Mouse (Mus musculus) hindbrain, embryonic 14.5 days (tissue): ENCODE data around the gene Prep. TPM values are rescaled to one million over a fixed set of nuclear protein-coding genes. Genes with fewer than 3 reads are reported as not detected.

Experiments used
- microRNA-seq: library from miRNA; unstranded; fragments of <30 nt; microRNA quantifications from one replicate; pipeline ENCODE4, GENCODE M21; 2016
- polyA plus RNA-seq: library from polyadenylated mRNA; unstranded; fragments of >200 nt; fragmentation: Nextera tagmentation; extraction: Ambion mirVana; gene quantifications from 2 replicates; pipeline ENCODE4 v1.2.1, GENCODE M21; 2014

Gene Prep
- polyA plus RNA-seq, 1 experiment from 2014 or later, result 21.7 TPM

Small RNA genes lying within 50 kb of the gene (microRNA-seq; reads per million reads assigned to microRNA genes)
- not detected for gene Gm23766

Other genes starting within 250 kb of the Prep start
- gene Popdc3, start 110.9 kb downstream of the Prep start, polyA plus RNA-seq, result 2.3 and 2.4 TPM in 2 replicates